Mouse (Mus musculus) lung, postnatal 0 days (tissue): ENCODE measurements at regions not wholly inside any gene's neighbourhood (a gene's known extent, or its start where the extent isn't known, plus 50 kb on each side); places are given as distances from the start of the nearest gene placed in this dataset.

ENCODE experiments used
- CTCF ChIP-seq: IDR thresholded peaks from 2 replicates; pipeline ENCODE4 v1.5.1; 2016; ENCODE audit warnings: antibody characterized with exemption, mild to moderate bottlenecking
- EP300 ChIP-seq: IDR thresholded peaks from 2 replicates; pipeline ENCODE4 v1.6.1; 2016; ENCODE audit warnings: antibody characterized with exemption, mild to moderate bottlenecking, control low read depth

- no peak for TF ChIP-seq EP300
- no peak for TF ChIP-seq CTCF
Measured at GRCm38 (mm10) chr4:27896396-27896795, 916.5 kb upstream of the Epha7 start.
